Mouse (Mus musculus): ENCODE data around the gene Ank3.
"Not testable (repeated sequence)": the region's sequence is repeated elsewhere in the genome, so short reads cannot be mapped to it uniquely, and the experiment has no call there.

Ank3 gene

GRCm38 (mm10) chr10:69902024-69902423 is 503.5 kb downstream of the Ank3 start:
- DNase-seq (ENCODE audit: low read depth): no peak

DNA sequence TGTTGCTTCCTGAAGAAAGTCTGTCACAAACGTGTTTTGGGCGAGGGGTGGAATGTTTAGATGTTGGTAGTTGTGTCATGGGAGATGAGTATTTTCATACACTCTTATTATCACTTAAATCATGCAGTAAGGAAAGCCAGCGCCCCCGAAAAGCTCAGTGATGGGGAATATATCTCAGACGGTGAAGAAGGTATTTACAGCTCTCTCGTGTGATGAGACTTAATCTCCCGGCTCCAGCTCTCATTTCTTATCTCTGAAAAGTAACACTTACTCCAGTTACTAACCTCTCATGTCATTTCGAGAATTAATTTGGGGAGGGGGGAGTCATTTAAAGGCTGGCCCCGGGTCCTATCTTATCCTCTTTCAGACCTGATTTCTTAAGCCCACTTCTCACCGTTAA is 505.7 kb downstream of the Ank3 start:
- DNase-seq (ENCODE audit: low read depth): no peak

DNA sequence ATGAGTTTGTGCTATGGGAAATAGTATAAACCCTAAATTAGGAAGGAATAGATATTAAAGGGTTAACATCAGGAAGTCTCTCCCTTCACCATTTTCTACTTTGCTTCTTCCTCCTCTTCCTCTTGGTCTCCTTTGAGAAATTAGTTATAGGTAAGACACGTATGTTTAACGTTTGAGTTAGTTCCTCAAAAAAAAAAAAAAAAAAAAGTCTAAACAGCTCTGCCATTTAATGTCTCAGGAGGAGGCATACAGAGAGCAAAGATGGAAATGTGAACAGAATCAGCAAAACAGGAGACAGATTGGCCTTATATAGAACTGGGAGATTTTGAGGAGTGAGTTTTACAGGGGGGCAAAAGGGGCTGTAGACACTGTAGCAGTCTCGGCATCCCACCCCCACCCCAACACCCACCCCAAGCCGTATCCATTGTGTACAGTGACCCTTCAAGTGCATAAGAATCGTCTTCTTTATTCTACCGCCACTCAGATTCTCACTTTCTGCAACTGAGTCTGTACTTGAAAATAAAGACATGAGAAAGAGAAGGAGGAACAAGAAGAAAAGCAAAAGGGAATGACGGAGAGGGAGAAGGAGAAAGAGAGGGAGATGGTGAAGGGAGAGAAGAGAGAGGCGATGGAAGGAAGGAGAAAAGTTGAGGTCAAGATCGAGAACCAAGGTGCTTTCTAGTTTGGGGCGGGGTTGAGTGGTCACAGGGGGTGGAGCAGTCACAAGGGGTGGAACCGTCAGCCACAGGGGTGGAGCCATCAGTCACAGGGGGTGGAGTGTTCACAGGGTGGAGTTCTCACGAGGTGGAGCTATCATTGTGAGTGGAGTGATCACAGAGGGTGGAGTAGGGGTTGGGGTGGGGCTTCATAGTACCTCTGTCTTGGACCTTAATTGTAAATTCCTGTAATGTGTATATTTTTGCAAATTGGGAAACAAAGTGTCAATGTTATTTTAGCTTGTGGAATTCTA is 509.5 kb downstream of the Ank3 start:
- no peak for DNase-seq (ENCODE audit: low read depth)

DNA sequence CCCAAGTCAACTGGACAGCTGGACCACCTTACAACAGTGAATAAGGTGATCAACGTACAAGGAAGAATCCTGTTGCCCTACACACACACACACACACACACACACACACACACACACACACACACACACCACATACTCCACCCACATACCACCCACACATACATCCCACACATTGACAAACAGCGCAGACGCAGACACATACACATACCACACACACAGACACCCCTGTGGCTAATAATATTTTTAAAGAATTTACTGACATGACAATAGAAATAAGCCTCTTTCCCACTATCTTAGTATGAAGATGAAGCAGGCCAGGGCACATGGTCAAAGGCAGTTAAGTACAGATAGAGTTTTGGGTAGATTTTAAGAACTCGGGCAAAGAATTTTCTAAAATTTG is 511.3 kb downstream of the Ank3 start:
- DNase-seq (ENCODE audit: low read depth): no peak

DNA sequence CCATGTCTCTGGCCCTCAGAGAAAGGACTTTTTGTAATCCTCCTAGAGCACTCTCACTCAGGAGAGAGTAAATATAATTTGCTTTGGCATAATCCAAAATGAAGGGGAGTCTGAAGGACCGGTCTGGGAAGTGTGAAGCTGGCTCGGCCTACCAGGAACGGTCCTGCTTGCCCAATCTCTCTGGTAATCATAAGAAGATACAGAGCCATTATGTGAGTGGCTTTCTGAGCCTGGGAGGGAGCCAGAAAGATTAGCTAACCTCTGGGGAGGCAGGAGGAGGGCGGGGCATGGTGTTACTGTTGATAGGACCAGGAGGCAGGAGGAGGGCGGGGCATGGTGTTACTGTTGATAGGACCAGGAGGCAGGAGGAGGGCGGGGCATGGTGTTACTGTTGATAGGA is 511.7 kb downstream of the Ank3 start:
- DNase-seq (ENCODE audit: low read depth): not testable (repeated sequence)

DNA sequence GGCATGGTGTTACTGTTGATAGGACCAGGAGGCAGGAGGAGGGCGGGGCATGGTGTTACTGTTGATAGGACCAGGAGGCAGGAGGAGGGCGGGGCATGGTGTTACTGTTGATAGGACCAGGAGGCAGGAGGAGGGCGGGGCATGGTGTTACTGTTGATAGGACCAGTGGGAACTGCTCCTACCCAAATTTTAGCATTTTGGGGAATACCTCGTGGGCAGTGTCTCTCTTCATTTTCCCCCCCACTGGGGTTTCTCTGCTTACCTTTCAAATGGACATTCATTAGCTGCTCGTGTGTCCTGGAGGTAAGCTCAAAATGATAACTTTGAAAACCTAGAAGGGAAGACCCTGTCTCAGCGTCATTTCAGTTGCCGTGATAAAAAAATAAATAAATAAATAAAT is 512.2 kb downstream of the Ank3 start:
- not testable (repeated sequence) for DNase-seq (ENCODE audit: low read depth)

GRCm38 (mm10) chr10:69915566-69915965 is 517.0 kb downstream of the Ank3 start:
- DNase-seq (ENCODE audit: low read depth): no peak

GRCm38 (mm10) chr10:69916205-69916604 is 517.6 kb downstream of the Ank3 start:
- no peak for DNase-seq (ENCODE audit: low read depth)

DNA sequence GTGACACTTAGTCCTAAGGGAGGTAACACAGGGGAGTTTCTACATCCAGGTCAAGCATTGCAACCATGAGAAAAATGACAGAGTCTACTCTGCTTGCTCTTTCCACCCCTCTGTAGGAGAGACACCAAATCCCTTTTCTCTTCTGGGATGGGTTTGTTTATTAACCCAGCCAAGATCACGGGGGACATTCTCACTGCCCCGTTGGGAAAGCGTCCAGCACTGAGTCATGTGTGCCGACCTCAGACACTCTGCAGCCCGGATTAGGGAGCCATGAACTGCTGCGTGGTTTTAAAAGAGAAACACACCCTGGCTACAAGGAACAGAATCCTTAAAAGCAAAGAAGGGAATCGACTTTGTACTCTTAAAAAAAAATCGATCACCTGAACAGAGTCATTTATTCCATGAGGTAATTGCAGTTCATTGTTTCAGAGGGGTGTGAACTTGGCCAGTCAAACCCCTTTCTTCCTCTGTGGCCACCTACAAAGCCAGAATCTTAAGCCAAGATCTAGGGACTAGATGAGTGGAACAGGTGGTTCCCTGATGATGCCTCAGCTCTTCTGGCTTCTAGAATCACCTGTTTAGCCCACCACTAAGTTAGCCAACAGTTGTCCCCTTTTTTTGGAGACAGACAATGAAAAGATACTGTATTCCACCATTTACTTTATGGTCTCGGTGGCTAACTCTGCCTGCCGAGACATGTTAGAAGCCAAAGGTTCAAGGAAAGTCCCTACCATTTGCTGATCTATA is 518.3 kb downstream of the Ank3 start:
- no peak for DNase-seq (ENCODE audit: low read depth)

GRCm38 (mm10) chr10:69917711-69918110 is 519.1 kb downstream of the Ank3 start:
- DNase-seq (ENCODE audit: low read depth): no peak

- no peak for DNase-seq (ENCODE audit: low read depth)
Measured at GRCm38 (mm10) chr10:69918461-69919151, 520.0 kb downstream of the Ank3 start.

GRCm38 (mm10) chr10:69919152-69919492 is 520.5 kb downstream of the Ank3 start:
- DNase-seq (ENCODE audit: low read depth): no peak

DNA sequence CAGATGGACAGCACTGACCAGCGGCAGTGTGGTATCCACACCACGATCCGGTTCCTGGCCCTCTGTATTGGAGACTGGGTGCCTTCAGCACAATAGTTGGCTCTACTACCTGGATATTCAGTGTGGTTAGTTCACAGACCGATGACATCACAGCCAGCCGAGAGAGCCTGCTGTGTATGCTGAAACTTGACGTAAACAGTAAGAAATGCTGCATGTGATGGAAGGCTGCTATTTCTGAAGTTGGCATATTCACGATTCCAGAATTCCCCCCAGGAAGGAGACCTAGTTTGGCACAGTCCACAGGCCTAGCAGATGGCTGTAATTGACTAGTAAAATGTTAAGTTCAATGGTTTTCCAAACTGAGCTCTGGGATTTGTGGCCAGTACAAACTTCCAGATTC is 521.2 kb downstream of the Ank3 start:
- DNase-seq (ENCODE audit: low read depth): no peak

- no peak for DNase-seq (ENCODE audit: low read depth)
Measured at GRCm38 (mm10) chr10:69922076-69922475, 523.5 kb downstream of the Ank3 start.

GRCm38 (mm10) chr10:69923801-69924200 is 525.2 kb downstream of the Ank3 start:
- no peak for DNase-seq (ENCODE audit: low read depth)

GRCm38 (mm10) chr10:69924321-69924720 is 525.7 kb downstream of the Ank3 start:
- no peak for DNase-seq (ENCODE audit: low read depth)

GRCm38 (mm10) chr10:69924845-69925244 is 526.3 kb downstream of the Ank3 start:
- no peak for DNase-seq (ENCODE audit: low read depth)

- DNase-seq (ENCODE audit: low read depth): no peak
Measured at GRCm38 (mm10) chr10:69925285-69926157, 526.9 kb downstream of the Ank3 start.

GRCm38 (mm10) chr10:69926158-69926882 is 527.7 kb downstream of the Ank3 start:
- DNase-seq (ENCODE audit: low read depth): no peak

- no peak for DNase-seq (ENCODE audit: low read depth)
Measured at GRCm38 (mm10) chr10:69927012-69927411, 528.4 kb downstream of the Ank3 start.

- DNase-seq (ENCODE audit: low read depth): no peak
Measured at GRCm38 (mm10) chr10:69928358-69928757, 529.8 kb downstream of the Ank3 start.

All from induced T-regulatory cell, adult 2 months (primary cell).